Comparison of ENCODE assay signal across 22 mouse cellular contexts in genomic region chr3:102454566-102454965, GRCm38 (mm10). TPM values are rescaled to one million over a fixed set of nuclear protein-coding genes. Genes with fewer than 3 reads are reported as not detected.
"Had no signal": no experiment of that assay in that cellular context is flagged by ENCODE, and none has a peak within 500 bp of the region (broad histone marks: within the 10 kb centered on the region; RNA-seq: fewer than 3 reads in every experiment).

No protein-coding gene starts in this region.

- DNase-seq: gastrocnemius, postnatal 14 days; gastrocnemius, postnatal 36 days; kidney, adult 11 months; kidney, adult 2 months; kidney, adult 9 months; kidney, postnatal 14 days; kidney, postnatal 36 days; layer of hippocampus, adult 9-11 months; layer of hippocampus, postnatal 36 days; left cerebral cortex, postnatal 4 days had no signal

- H3K27ac ChIP-seq: heart, embryonic 13.5 days; heart, embryonic 15.5 days; hindbrain, embryonic 13.5 days; hindbrain, embryonic 15.5 days; hindbrain, postnatal 0 days; kidney, embryonic 15.5 days; kidney, postnatal 0 days; limb, embryonic 13.5 days; limb, embryonic 15.5 days; liver, embryonic 12.5 days; liver, embryonic 14.5 days had no signal

- H3K36me3 ChIP-seq: heart, embryonic 13.5 days; heart, embryonic 15.5 days; hindbrain, embryonic 13.5 days; hindbrain, embryonic 15.5 days; kidney, embryonic 15.5 days; limb, embryonic 13.5 days; limb, embryonic 15.5 days; liver, embryonic 12.5 days had no signal

- H3K9ac ChIP-seq: heart, embryonic 13.5 days; heart, embryonic 15.5 days; hindbrain, embryonic 13.5 days; hindbrain, embryonic 15.5 days; kidney, embryonic 15.5 days; limb, embryonic 13.5 days; limb, embryonic 15.5 days; liver, embryonic 12.5 days; liver, embryonic 14.5 days had no signal

- H3K27me3 ChIP-seq: heart, embryonic 13.5 days; heart, embryonic 15.5 days; hindbrain, embryonic 13.5 days; hindbrain, embryonic 15.5 days; kidney, embryonic 15.5 days; limb, embryonic 13.5 days; limb, embryonic 15.5 days; liver, embryonic 12.5 days had no signal

- H3K9me3 ChIP-seq: heart, embryonic 13.5 days; heart, embryonic 15.5 days; hindbrain, embryonic 13.5 days; hindbrain, embryonic 15.5 days; kidney, embryonic 15.5 days; limb, embryonic 13.5 days; limb, embryonic 15.5 days; liver, embryonic 12.5 days had no signal

- H3K4me3 ChIP-seq: heart, embryonic 13.5 days; heart, embryonic 15.5 days; hindbrain, embryonic 13.5 days; hindbrain, embryonic 15.5 days; kidney, embryonic 15.5 days; limb, embryonic 13.5 days; limb, embryonic 15.5 days; liver, embryonic 12.5 days had no signal

- H3K4me1 ChIP-seq: heart, embryonic 13.5 days; heart, embryonic 15.5 days; hindbrain, embryonic 13.5 days; hindbrain, embryonic 15.5 days; kidney, embryonic 15.5 days; limb, embryonic 15.5 days; liver, embryonic 12.5 days had no signal

RNA-seq across cellular contexts. Expression of gene Ngf, which starts 15.2 kb away (rescaled TPM):
- total RNA-seq: hematopoietic stem cell, adult 5-6 weeks had no signal
